Mouse (Mus musculus) c-Kit-negative CD71-positive TER-119-positive erythroid progenitor cells, embryonic 14.5 days (primary cell): ENCODE data around the gene Mrps11.

Source experiments
- DNase-seq: peaks from one replicate; pipeline ENCODE4 v3.0.0-alpha.2; 2013; ENCODE audit warnings: low read depth, low spot score

Gene Mrps11

DNA sequence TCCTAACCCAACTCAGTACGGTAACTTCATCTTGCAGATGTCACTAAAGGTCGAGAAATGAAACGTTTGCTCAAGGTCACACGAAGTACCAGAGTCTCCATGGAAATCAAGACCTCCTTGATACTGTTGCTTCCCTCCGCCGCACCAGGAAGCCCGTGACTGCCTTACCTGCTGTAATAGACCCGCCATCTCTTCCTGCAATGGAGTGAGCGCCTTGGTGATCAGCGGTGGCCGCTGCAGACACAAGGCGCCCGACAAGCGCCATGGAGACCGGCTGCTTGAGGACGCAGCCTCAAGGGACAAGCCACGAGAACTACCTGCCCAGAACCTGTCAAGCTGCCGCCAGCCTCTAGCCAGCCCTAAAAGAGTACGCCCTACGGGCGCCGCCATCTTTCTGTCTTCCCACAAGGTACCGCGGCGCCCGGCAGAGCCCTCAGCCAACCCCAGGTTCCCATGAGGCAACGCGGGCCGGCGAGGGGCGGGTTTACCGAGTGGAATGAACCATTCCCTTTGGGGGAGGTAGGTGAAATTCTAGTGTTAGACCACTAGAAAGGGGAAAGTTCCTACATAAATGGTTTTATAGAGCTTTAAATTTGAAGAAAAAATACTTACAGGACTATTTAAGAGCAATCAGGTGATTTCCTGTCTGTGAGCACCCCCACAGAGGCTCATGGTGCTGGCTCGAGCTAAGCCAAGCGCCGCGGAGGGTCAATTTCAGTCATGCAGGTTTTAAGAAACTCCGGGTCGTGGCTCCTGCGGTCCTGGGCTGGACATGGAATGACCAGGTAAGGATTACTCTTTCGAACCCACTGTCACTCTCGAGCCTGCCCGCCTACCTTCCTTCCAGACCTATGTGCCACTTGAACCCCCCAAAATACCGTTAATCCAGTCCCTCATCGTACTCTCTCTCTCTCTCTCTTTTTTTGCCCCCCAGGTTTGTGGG is at the start of gene Mrps11, which contains the start of gene Mrpl46:
TSS of gene Mrps11 (plus strand) at position 481 of the 943 bp plus-strand sequence.
TSS of gene Mrpl46 (minus strand) at position 893 of the 943 bp plus-strand sequence.
- peak; percentile 85 for DNase-seq

GRCm38 (mm10) chr7:78737196-78737595 is 45.7 kb upstream of the Mrps11 start:
- no peak for DNase-seq

- no peak for DNase-seq
Measured at GRCm38 (mm10) chr7:78737614-78738210, 45.2 kb upstream of the Mrps11 start, which contains the start of gene Ntrk3. Ntrk3 (minus strand) TSS chr7:78738012.

DNA sequence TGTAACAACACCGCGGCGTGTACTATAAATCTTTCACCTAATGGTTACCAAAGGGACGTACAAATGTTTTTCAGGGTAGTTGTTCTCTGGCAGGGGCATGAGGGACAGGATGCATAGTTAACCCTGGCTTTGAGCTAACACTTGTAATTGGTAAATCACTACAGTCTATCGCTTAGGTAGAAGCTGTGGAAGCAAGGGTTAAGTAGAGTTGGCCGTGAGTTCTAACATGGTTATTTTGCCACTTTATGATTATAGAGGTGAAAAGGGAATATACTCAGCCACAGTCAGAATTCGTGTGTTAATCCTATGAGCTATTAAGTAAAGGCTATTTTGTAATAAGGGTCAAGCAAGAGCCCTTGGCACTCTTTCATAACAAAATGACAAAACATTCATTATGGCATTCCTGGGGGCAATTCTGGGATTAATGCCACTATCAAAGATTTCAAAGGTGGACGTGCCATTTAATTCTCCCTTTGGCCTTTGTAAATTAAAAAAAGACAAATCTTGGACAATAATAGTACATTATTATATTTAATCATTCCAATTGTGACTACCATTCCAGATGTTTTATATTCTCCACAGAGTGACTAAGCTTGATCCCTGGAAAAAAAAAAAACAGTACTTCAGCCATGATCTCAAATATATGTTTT is 43.4 kb upstream of the Mrps11 start:
- no peak for DNase-seq

DNA sequence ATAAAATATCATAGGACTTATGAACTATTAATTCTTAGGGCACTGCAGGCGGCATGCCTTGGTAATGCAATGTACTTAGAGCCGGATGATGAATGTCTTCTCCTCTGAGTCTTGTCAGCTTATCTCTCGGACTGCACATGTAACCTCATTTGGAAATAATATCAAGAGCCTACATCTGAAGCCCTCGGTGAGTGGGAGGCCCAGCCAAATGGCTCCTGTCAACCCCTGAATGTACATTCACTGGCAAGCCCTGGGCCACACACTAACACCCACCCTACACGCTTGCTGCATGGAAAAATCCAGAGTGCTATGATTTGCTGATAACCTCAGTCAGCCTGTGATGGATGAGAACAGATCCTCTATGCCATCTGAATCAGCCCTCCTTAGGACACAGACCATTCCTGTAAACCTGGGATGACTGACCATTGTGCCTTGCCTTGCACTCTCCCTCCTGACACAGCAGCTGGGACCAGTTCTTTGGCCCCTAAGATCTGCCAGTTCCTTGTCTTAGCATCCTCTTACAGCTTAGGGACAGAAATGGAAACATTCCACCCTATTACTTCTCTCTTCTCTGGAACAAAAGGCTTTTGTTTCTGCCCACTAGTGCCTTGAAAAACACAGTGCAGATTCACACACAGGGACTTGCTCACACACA is 39.1 kb upstream of the Mrps11 start:
- DNase-seq: no peak

DNA sequence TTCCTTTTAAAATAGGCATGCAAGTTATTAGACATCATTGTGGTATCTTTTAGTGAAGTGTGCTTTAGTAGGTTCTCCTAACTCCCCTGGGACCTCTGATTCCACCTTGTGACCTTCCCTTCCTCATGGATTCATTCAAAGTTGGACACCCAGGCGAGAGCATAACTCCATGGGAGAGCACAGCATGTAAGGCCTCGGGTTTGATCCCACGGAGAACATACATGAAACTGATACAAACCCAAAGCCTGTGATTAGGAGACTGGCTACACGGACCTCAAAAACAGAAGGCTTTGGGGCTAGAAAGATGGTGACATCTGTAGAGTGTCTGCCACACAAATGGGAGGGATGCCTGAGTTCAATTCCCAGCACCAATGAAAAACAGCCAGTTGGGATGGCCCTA is 30.0 kb upstream of the Mrps11 start:
- DNase-seq: no peak

DNA sequence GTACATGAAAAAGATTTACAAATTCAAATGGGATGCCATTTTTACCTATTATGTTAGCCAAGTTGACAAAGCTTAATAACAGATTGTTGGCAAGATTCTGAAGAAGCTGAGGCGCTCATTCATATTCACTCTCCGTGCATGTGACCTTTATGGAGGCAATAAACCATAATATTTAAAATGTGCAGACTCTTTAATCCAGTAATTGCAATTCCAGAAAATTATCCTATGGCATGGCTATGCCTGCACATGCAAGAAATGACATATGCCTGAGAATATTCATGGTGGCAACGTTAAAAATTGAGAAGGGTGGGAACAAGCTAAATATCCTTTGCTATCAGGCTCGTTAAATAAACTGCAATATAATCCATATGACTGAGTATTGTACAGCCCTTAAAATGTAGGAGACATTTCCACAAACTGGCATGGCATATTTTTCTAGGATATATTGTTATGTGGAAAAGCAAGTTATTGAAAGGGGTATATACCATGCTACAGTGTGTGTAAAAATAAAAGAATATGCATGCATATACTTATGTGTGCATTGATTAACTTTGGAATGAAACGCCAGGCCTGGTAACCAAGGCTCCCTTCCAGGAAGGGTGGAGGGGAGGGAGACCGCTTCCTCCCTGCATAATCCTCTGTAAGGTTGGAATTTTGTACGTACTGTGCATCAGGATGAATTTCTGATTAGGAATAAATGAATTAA is 29.0 kb upstream of the Mrps11 start:
- DNase-seq: no peak

DNA sequence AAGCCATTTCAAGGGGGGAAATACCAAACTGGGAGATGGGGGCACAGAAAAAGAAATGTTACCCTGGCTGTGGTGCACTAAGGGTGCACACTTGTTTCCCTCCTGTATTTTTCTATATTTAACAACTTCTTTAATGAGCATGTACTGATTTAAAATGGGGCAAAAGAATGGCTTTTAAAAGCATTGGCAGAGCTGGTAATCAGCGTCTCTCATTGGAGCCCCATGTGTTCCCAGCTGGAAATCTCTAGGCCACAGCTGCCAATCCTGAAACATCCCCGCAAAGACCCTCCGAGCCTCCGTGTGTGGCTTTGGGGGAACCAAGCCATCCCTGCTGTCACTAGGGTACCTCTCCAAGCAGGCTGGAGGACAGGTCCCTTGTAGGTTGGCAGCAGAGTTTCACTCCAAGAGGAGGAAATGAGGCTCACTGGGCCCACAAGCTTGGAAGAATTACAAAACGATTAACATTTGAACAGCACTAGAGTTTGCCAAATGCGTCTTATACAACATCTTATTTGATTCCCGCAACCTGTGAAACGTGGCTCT is 28.4 kb upstream of the Mrps11 start:
- DNase-seq: no peak

DNA sequence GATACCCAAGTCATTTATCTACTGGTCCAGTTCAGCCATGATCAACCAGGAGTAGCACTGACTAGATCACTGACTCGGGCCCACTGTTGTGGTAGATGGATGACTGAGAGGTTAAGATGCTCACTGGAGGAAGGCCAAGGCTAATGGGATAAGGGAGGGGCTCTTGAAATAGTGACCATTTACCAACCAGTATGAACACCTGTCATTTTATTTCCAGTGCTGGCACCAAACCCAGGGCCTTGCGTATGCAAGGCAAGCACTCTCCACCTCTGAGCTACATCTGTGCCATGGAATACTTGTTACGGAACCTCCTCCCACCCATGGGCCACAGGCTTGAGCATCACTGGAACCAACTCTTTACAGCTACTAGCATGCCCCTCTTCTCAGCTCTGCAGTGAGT is 19.1 kb upstream of the Mrps11 start:
- DNase-seq: no peak

GRCm38 (mm10) chr7:78765215-78765631 is 17.7 kb upstream of the Mrps11 start:
- DNase-seq: no peak

DNA sequence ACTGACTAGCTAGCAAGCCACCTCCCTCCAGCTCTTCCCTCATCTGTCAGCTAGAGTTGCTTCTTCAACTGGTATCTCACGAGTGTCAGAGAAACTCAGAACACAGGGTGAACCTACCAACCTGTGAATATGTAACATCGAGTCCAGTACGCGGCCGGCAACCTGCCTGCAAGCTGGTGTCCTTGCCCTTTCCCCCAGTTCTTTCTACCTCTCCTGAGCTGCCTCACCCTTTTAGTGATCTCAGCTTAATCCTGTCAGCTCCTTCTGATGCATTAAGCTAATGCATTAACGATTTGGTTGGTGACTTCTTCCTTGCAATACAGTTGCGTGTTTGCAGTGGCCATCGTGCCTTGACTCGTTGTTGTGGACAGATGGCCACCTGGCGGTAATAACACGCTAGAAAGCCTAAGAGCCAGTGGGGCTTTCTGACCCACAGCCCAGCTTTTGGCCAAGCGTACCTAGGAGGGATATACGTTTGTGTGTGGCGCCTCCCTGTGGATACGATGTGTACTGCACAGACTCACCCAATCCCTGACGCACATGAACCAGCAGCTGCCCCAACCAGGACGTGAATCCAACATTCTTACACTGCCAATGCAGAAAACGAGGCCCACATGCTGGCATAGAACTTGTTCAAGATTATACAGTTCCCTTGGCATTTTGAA is 16.8 kb upstream of the Mrps11 start:
- no peak for DNase-seq

- no peak for DNase-seq
Measured at GRCm38 (mm10) chr7:78767929-78768531, 14.9 kb upstream of the Mrps11 start.

GRCm38 (mm10) chr7:78769075-78769652 is 13.8 kb upstream of the Mrps11 start:
- DNase-seq: no peak

DNA sequence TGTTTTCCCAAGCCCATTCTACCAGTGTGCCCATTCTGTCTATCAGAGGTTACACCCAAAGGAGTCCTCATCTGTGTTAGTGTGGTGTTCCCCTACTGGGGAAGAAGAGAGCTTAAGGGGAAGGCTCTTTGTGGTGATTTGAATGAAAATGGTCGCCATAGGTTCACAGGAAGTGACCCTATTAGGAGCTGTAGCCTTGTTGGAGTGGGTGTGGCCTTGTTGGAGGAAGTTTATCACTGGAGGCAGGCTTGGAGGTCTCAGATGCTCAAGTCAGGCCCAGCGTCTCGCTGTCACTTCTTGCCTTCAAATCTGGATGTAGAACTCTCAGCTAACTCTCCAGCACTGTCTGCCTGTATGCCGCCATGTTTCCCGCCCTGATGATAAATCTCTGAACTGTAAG is 12.0 kb upstream of the Mrps11 start:
- DNase-seq: no peak

GRCm38 (mm10) chr7:78778741-78779140 is 4.2 kb upstream of the Mrps11 start:
- DNase-seq: no peak

DNA sequence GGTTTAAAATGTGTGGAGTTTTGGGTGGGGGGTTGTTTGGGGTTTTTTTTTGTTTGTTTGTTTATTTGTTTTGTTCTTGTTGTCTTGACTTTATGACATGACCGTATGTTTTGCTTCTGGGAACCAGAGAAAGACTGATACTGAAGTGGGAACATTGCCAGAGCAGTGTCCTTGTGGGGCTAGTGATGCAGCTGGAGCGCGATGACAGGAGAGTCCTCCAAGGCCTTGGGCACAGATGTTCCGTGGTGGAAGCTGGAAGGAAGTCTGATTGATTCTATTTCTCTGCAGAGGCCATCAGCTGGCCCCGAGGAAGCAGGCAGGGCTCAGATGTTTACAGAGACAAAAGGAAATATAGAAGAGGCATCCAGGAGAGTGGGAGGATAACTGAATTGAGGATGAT is 3.0 kb downstream of the Mrps11 start:
- no peak for DNase-seq

DNA sequence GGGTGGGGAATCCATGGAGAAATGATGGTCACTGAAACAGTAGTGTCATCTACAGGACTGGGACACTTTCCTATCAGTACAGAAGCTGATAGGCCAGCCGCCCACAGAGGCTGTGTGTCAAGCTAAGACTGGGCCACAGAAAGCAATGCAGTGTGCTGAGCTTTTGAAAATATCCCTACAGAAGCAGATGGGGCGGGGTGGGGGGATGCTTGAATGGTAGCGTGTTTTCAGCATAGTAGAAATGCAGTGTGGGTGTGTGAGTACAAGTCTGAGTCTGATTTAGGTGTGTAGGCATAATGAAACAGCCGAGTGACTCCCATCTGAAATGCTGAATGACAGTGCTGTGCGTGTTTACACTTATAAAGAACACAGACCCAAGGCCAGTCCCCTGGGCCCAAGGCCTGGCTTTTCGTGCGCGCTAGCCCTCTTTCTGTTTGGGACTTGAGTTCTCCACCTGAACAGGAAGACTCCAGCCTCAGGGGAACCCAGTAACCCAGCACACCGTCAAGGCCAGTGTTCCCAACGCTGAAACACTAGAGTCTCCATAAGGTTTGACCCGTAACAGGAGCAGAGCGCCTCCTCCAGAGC is 5.0 kb downstream of the Mrps11 start:
- DNase-seq: no peak

DNA sequence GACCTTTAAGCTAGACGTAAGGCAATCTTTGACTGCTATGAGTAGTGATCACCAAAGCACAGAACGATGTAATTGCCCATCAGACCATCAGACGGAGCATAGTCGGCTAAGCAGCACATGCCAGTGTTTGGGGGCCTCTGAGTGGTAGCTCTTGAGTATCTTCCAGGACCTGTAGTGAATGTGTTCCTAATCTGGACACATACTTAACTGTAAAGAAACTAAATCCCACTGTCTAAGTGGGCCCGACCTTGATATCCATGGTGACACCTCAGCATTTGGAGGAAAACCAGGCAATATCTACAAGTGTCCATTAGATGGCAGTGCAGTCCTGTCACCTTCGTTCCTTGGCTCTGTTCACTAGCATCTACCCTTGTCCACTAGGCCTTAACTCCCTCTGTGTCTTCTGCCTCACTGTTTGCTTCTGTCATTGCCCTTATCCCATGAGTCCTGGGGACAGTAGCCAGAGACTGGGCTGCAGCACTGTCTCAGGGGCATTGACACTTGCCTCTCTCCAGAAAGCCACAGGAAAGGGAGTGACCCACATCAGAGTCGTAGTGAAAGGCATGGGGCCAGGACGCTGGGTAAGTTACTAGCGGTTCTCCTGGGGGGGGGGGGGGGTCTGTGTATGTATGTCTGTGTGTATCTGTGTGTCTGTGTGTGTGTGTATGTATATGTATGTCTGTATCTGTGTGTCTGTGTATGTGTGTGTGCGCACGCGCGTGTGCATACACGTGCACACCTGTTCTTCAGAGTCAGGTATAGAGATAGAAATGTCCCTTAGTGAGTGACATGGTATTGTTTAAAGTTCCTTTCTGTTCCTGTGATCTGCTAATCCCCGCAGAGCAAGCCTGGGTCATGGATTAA is 8.7 kb downstream of the Mrps11 start:
- peak; percentile 62 for DNase-seq
